Mouse (Mus musculus) v-Abl transformed pro-B cells (cell line): ENCODE measurements around the gene Blm.

Experiments used
- in situ Hi-C, 2 experiments: fragments of 400-800 bp; cut with MboI; formaldehyde crosslinking; loops; one replicate each; pipeline ENCODE4 v1.15.1; 2025; ENCODE audit not compliant: unreplicated experiment in 2 of 2

The Blm gene

DNA sequence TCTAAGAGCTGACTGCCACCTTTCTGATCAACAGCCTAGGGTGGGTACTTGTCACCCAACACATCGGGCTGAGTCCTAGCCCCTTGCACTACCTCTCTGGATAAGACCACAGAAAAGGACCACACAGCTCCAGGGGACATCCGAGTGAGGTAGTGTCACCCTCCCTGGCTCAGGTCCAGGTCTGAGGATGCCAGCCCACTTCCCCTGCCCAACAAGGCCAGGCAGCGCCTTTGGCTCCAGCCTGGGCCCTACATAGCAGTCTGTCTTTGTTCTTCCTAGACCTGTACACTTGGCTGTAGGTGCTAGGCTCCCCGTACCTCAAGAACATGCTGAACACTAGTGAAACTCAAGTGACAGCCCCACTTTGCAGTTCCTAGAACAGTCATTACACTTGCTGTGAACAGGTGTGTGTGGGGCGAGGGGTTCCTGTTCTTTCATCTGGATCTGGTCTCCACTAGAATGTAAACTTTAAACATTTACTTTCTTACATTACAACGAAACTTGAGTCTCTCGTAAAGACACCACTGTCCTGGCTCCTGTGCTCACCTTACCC is 120.5 kb downstream of the Blm start:
- in situ Hi-C loops = loop anchor here in 1 of 2 experiments (25.0 kb wide), 1 partner anchor 648 kb away; the partner anchor contains the start of gene Alpk3

DNA sequence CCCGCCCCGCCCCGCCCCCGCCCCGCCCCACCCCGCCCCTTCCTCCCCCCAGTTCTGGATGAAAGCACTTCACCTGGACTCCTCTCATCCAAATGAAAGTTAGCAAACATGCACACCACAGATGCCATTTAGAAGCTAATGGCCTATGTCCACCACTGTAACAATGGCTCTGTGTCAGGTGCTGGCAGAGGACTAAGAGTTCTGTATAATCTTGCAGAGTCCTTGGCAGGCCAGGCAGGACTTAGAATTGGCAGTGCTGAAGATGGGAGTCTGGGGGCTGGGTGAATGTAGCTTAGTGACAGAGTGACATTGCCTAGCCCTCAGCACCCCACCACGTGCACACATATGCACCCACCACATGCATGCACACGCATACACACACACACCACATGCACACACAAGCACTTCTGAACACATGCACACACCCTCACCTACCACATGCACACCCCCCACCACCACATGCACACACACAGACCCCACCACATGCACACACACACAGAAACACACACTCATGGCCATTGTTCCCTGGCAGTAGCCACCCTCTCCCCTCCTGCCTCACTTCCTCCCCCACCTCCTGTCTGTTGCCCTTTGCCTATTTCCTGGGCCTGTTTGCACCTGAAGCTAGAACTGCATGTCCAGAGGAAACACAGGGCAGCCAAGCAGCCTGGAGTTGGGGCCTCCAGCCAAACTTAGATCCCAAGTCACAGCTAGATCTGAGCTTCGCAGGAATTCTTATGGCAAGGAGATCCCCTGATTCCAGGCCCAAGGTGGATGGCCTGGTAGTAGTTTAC is 121.2 kb downstream of the Blm start:
- in situ Hi-C loops = loop anchor here in 1 of 2 experiments (25.0 kb wide), 1 partner anchor 649 kb away; the partner anchor contains the start of gene Alpk3

- in situ Hi-C loops = loop anchor here in 1 of 2 experiments (25.0 kb wide), 1 partner anchor 650 kb away; the partner anchor contains the start of gene Alpk3
These were observed 122.1 kb downstream of the Blm start for GRCm38 (mm10) chr7:80412781-80413180.

DNA sequence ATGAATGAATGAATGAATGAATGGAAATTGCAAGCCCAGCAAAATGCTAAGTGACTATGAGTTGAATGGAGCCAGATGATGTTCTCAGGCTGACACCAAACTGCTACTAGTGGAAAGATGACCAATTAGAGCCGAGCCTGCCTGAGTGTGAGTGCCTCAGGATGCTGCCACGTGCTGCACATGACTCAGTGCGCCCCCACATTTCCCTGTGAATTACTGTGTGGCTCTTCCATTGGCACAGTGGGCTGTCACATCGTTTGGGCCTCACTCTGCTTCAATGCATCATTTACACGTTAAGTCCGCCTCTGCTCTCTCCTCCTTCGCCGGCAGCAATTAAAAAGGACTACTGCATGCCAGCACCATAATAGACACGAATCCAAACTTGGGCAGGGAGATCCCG is 122.6 kb downstream of the Blm start:
- in situ Hi-C loops = loop anchor here in 1 of 2 experiments (25.0 kb wide), 1 partner anchor 650 kb away; the partner anchor contains the start of gene Alpk3

DNA sequence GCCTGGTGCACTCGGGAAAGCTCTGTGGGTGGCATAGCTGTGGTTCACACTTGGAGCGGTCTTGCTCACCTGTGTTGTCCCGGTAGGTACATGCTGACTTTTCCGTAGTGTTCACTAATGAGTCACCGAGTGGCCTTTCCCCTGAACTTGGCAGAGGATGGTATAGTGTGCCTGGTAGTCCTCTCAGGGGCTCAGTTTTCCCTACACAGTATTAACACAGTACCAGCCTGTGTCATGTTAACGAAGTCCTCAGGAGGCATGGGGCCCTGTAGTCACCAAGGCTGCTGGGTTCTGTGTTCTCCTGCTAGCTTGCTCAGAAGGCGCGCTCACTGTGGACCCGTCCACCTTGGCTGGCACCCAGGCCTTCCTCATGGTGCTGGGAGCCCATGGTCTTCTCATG is 124.5 kb downstream of the Blm start:
- in situ Hi-C loops = loop anchor here in 1 of 2 experiments (25.0 kb wide), 1 partner anchor 652 kb away; the partner anchor contains the start of gene Alpk3

DNA sequence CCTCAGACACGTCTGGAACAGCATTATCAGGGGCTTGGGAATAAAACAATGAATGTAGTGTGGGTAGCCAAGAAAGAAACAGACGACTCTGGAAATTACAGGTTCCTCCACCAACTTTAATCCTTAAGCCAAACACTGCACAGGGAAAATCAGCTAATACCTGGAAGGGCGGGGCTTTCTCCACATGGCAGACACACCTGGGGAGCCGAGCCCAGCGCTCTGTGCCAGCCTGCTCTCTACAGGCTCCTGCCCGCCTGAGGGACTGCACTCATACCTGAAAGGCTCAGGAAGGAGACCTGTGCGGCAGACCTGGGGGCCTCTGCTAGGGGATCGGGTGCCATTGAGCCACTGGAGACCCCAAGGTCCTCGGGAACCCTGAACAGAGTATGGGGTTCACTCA is 127.2 kb downstream of the Blm start:
- in situ Hi-C loops = loop anchor here in 1 of 2 experiments (25.0 kb wide), 1 partner anchor 655 kb away; the partner anchor contains the start of gene Alpk3

- in situ Hi-C loops = loop anchor here in 1 of 2 experiments (25.0 kb wide), 1 partner anchor 656 kb away; the partner anchor contains the start of gene Alpk3
These were observed 128.7 kb downstream of the Blm start for GRCm38 (mm10) chr7:80406186-80406585.

DNA sequence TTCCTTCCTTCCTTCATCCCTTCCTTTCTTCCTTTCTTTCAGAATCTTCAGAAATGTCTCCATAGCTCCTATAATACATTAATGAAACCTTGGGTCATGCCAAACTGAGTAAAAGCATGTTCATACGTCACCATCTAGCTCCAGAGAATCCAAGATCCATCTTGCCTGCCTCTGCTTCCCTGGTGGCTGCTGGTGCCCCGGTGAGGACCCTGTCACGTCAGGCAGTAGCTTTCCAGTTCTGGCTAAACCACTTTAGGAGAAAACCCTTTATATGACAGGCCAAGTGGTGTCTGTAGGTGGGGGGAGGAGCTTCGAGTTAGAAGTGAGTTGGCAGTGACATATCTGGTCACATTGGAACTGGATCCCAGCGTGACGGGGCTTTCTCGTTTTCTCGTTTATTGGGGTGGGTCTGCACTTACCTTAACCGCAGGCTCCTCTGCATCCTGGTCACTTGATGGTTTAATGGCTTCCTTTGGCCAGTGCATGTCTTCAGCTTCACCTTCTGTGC is 129.7 kb downstream of the Blm start, which contains the start of gene Furin:
TSS of gene Furin (minus strand) at position 249 of the 508 bp plus-strand sequence.
- in situ Hi-C loops = loop anchor here in 1 of 2 experiments (25.0 kb wide), 1 partner anchor 657 kb away; the partner anchor contains the start of gene Alpk3
